Mouse (Mus musculus) lung, embryonic 15.5 days (tissue): ENCODE results near the gene Snrnp35. TPM values are rescaled to one million over a fixed set of nuclear protein-coding genes. Genes with fewer than 3 reads are reported as not detected.

Experiments
- ATAC-seq: fragments of 200-750 bp; cut with Nextera tagmentation; 2 replicates; pipeline ENCODE4 v1.8.0; 2017; ENCODE audit warnings: moderate number of reproducible peaks, borderline replicate concordance; ENCODE audit not compliant: low FRiP score, low TSS enrichment; ENCODE audit errors: extremely low read depth
- H3K27ac ChIP-seq: fragments of 300-500 bp; sonication (generic); 2 replicates; pipeline ENCODE4 v1.5.1; 2015; ENCODE audit warnings: moderate library complexity, mild to moderate bottlenecking, inconsistent platforms
- H3K27me3 ChIP-seq: fragments of 300-500 bp; sonication (generic); 2 replicates; pipeline ENCODE4 v1.6.1; 2015; ENCODE audit warnings: inconsistent platforms
- H3K36me3 ChIP-seq: fragments of 300-500 bp; sonication (generic); 2 replicates; pipeline ENCODE4 v1.6.1; 2015; ENCODE audit warnings: inconsistent platforms
- H3K4me1 ChIP-seq: fragments of 300-500 bp; sonication (generic); 2 replicates; pipeline ENCODE4 v1.6.1; 2015; ENCODE audit warnings: inconsistent platforms
- H3K4me2 ChIP-seq: fragments of 300-500 bp; sonication (generic); 2 replicates; pipeline ENCODE4 v1.6.1; 2015; ENCODE audit warnings: inconsistent platforms, mild to moderate bottlenecking, moderate library complexity
- H3K4me3 ChIP-seq: fragments of 300-500 bp; sonication (generic); 2 replicates; pipeline ENCODE4 v1.5.1; 2015; ENCODE audit warnings: mild to moderate bottlenecking, inconsistent platforms
- H3K9ac ChIP-seq: fragments of 300-500 bp; sonication (generic); 2 replicates; pipeline ENCODE4 v1.6.1; 2015; ENCODE audit warnings: inconsistent platforms
- H3K9me3 ChIP-seq: fragments of 300-500 bp; sonication (generic); 2 replicates; pipeline ENCODE4 v1.6.1; 2016; ENCODE audit warnings: inconsistent platforms
- WGBS: fragments of 180-500 bp; shearing (Covaris S2); methylation state at CpG from one replicate; pipeline ENCODE4 v1.1.7; 2015; 5-methylcytosine and 5-hydroxymethylcytosine counted together
- polyA plus RNA-seq: library from polyadenylated mRNA; unstranded; fragments of >200 nt; fragmentation: Nextera tagmentation; extraction: Ambion mirVana; gene quantifications from 2 replicates; pipeline ENCODE4 v1.2.1, GENCODE M21; 2015

The Snrnp35 gene
- 25.3 and 26.5 TPM in 2 replicates for polyA plus RNA-seq

DNA sequence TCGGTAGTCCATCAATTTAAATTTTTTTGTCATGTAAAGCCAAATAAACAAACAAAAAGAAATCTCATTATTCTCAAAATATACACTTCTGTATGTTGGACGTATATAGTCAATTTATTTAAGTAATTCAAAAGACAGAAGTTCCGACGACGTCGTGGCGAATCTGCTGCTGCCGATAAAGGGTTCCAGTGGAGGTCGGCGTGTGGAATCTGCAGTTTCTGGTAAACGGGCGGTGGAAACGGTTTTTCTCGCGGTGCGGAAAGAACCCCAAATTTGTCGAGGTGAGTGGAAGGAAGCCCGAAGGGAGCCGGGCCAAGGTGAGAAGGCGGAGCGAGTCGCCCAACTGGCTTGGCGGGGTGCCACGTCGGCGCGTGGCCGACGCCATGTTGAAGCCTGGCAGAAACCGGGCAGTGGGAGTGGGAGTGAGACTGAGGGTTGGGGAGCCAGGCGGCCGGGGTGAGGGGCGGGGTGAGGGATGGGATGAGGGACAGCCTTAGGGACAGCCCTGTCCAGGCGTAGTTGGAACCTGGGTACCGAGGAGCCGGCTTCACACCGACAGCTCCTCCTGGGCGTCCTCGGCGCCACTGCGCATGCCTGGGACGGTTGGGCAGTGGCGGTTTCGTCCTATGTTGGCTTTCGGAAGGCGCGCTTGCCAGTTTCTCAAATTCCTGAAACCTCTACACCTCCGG is at the start of gene Snrnp35:
Gene Snrnp35 (plus strand): TSS at position 169 of the 689 bp plus-strand sequence.
- Histone ChIP-seq H3K4me2 (peak within 1 kb of the TSS; percentile 77), H3K27ac (peak within 1 kb of the TSS; percentile 100)
- under 1% methylated on average over 48 of the region's 48 CpGs for WGBS

DNA sequence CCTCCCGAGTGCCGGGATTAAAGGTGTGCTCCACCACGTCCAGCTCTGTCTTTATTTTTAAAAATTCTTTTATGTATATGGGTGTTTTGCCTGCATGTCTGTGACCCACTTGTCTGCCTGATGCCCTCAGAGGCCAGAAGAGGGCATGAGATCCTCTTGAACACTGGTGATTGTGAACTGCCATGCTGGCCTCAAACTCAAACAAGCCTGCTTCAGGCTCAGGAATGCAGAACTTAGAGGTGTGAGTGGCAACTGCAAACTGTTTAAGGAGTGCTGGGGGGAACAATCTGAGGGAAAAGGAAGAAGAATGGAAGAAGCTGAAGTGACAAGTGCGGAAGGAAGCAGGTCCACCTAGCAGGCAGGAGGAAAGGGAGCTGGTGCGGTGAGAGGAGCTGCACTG is 44.7 kb upstream of the Snrnp35 start:
- Histone ChIP-seq H3K9me3 (no peaks in the 10 kb centered on the region), H3K27ac (peak overlapping the region; percentile 92), H3K9ac (no peak overlapping the region), H3K4me1 (peaks cover 11% of the 10 kb centered on the region), H3K4me3 (no peak overlapping the region), H3K4me2 (0 out of 2 replicates have a peak overlapping the region, but pooled peaks have one; percentile 3), H3K27me3 (no peaks in the 10 kb centered on the region), H3K36me3 (no peaks in the 10 kb centered on the region)
- no peak for ATAC-seq
- WGBS = 76% methylated on average over 5 of the region's 5 CpGs

More for the DNA sequence above, at the start of gene Snrnp35:
- Histone ChIP-seq H3K4me1 (peaks cover 20% of the 10 kb centered on the region), H3K4me3 (peak within 1 kb of the TSS; percentile 61), H3K9ac (peak within 1 kb of the TSS; percentile 85), H3K9me3 (no peaks in the 10 kb centered on the region), H3K27me3 (no peaks in the 10 kb centered on the region), H3K36me3 (no peaks in the 10 kb centered on the region)
- peak; percentile 94 for ATAC-seq

DNA sequence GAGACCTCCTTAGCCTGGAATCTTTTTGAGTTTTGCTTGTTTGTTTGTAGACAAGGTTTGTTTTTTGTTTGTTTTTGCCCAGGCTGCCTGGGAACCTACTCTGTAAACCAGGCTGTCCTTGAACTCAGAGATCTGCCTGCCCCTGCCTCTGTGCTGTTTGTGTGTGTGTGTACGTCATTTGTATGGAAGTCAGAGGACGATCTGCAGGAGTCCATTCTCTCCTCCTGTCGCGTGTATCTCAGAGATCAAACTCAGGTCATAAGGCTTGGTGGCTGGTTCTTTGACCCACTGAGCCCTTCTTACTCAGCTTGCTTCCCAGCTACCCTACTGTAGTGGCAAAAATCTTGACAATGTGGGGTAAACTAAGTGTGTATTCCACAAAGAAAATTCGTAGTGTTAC is 44.2 kb upstream of the Snrnp35 start:
- no peaks in the 10 kb centered on the region for H3K9me3 ChIP-seq
- 61% methylated on average over 5 of the region's 5 CpGs for WGBS
- no peaks in the 10 kb centered on the region for H3K36me3 ChIP-seq
- H3K27ac ChIP-seq = peak overlapping the region; percentile 92
- peak overlapping the region; percentile 96 for H3K4me2 ChIP-seq
- H3K4me3 ChIP-seq = peak overlapping the region; percentile 67; the same call in 1 of the 2 replicates
- ATAC-seq = no peak
- no peak overlapping the region for H3K9ac ChIP-seq
- H3K27me3 ChIP-seq = no peaks in the 10 kb centered on the region
- H3K4me1 ChIP-seq = peaks cover 11% of the 10 kb centered on the region

DNA sequence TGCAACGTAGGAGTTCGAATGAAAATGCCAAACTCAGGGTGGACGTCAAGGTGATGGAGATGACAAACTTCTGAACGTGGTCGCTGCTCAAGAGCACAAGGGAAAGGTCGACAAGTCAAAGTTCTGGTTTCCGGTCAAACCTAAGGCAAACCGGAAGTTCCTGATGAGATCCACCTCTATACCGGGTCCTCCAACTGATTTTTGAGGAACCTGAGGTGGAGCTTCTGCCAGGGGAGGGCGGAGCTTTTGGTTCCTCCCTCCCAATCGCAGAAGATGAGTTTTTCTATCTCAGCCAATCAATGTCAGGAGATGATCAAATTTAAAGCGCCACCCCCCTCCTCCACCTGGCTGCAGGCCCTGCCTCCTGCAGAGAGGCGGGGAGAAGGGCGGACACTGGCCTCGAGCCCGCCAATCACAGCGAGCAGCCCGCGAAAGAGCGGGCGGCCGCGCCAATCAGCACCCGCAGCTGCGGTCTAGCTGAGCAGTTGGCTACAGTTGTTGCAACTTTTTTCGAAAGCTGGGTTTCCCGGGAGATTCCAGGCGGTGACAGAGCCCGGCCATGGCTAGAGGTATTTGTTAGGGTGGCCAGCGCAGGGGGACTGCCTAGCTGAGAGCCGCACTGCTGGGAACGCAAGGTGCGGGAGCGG is 43.4 kb upstream of the Snrnp35 start, which contains the start of gene Kmt5a:
Gene Kmt5a (plus strand): TSS at position 484 of the 647 bp plus-strand sequence.
- peak within 1 kb of the TSS; percentile 85 for H3K9ac ChIP-seq
- H3K27me3 ChIP-seq = no peaks in the 10 kb centered on the region
- peak within 1 kb of the TSS; percentile 92 for H3K27ac ChIP-seq
- under 1% methylated on average over 34 of the region's 34 CpGs for WGBS
- H3K9me3 ChIP-seq = no peaks in the 10 kb centered on the region
- H3K4me1 ChIP-seq = peaks cover 16% of the 10 kb centered on the region
- peak within 1 kb of the TSS; percentile 96 for H3K4me2 ChIP-seq
- H3K36me3 ChIP-seq = no peaks in the 10 kb centered on the region
- H3K4me3 ChIP-seq = peak within 1 kb of the TSS; percentile 67
- peak; percentile 98 for ATAC-seq

DNA sequence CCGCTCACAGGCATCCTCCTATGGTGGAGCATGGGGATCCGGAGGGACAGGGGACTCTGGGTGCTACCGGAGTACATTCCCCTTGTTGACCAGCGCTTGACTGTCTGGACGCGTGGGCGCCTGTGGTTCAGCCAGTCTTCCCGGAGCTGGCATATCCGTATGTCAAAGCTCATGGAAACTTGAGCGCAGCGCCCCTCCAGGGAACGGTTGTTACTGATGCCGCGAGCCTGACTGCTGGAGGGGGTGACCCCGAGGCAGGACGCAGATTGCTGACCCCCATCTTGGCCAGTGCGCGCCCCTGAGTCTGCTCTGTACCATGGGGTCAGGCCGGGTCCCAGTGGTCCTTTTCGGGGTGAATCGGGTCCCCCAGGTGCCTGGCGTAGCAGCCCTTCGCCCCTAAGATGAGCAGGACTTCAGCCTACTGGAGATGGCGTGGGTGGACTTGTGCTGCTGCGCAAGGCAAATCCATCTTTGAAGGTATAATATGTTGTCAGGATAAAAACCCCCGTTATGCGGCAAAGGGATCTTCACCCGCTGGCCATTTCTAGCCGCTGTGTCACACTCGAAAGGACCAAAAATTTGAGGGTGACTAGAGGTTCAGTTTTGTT is 42.7 kb upstream of the Snrnp35 start:
- Histone ChIP-seq H3K4me3 (peak overlapping the region; percentile 67), H3K9me3 (no peaks in the 10 kb centered on the region), H3K36me3 (no peaks in the 10 kb centered on the region), H3K9ac (peak overlapping the region; percentile 85), H3K4me2 (peak overlapping the region; percentile 96), H3K27me3 (no peaks in the 10 kb centered on the region), H3K27ac (peak overlapping the region; percentile 92), H3K4me1 (peaks cover 20% of the 10 kb centered on the region)
- no peak; the same call in 1 of the 2 replicates for ATAC-seq
- WGBS = under 1% methylated on average over 30 of the region's 30 CpGs

DNA sequence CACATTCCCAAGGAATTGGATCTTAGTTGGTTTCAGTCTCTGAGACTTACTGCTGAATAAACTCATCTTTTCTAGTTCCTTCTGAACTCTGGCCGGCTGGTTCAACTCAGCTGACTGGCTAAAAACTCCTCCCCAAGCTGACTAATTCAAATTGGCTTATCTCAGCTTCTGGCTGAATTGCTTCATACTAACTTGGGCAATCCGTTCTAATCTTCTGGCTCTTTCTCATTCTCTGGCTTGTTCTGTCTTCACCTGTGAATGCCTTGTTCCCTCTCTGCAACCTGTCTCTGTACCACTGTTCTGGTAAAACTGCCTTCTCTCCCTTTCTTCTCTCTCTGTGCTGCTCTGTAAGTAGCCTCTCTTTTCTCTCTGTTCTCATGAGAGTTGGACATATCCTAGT is 40.3 kb upstream of the Snrnp35 start:
- Histone ChIP-seq H3K36me3 (peaks cover 6% of the 10 kb centered on the region), H3K4me3 (no peak overlapping the region), H3K9me3 (no peaks in the 10 kb centered on the region), H3K9ac (no peak overlapping the region), H3K4me1 (peaks cover 34% of the 10 kb centered on the region), H3K27ac (no peak overlapping the region), H3K4me2 (no peak overlapping the region), H3K27me3 (no peaks in the 10 kb centered on the region)
- WGBS = 83% methylated on average over 2 of the region's 2 CpGs
- ATAC-seq = no peak

DNA sequence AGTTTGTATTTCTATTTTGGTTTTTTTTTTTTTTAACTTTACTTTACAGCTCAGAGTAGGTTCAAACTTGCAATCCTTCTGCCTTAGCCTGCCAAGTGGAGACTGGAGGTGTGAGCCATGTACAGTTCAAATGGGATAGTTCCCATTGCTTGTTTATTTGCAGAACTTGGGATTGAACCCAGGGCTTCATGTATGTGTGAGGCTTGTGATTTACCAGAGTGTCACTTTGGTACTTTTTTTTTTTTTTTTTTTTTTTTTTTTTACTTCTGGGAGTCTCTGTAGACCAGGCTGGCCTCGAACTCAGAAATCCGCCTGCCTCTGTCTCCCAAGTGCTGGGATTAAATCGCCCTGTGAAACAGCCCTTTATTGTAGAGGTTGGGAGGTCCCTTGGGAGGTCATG is 38.7 kb upstream of the Snrnp35 start:
- H3K36me3 ChIP-seq = peaks cover 20% of the 10 kb centered on the region
- H3K4me3 ChIP-seq = peak overlapping the region; percentile 89; the same call in 1 of the 2 replicates
- no peak for ATAC-seq
- no peaks in the 10 kb centered on the region for H3K9me3 ChIP-seq
- 72% methylated on average over 3 of the region's 3 CpGs for WGBS
- H3K27ac ChIP-seq = no peak overlapping the region
- no peaks in the 10 kb centered on the region for H3K27me3 ChIP-seq
- H3K4me1 ChIP-seq = peaks cover 31% of the 10 kb centered on the region
- peak overlapping the region; percentile 93 for H3K4me2 ChIP-seq
- H3K9ac ChIP-seq = no peak overlapping the region

DNA sequence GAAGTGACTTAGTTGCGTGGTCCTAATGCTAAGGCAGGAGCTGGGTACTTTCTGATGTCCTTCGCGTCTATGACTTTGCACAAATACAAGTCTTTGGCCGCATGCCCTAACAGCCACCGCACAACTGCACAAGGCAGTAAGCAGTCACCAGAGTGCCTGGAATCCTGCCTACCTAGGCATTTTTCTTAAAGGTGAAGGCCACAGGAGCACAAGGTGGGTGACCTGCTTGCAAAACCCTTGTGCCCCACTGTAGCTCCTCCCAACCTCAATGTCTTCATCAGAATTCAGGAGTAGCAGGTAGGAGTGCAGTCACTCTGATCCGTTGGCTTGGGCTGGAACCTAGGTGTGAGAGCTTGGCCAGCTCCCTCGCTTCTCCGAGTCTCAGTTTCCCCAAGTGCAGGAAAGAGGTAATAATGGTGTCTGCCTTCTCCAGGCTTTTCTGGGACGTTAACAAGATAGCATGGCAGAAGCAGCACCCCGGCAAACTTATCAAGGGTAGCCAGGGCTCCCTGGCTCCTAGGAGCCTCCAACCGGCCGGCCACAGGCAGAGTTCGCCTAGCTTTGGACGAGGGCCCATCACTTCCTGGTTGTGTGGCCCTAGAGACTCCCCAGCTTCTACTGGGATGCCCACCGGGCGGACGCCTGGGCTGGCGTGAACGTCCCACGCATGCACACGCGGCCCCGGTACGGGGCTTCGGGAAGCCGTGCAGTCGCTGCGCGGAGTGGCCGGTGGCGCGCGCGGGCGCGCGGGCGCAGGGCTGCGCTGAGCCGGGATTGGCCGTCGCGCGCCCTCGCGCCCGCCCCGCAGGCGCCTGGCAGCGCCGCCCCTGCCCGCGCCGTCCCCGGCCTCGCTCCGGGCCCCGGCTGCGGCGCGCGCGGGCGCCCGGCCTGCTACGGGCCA is 38.0 kb upstream of the Snrnp35 start:
- peak overlapping the region; percentile 90 for H3K27ac ChIP-seq
- peak overlapping the region; percentile 83 for H3K9ac ChIP-seq
- peak overlapping the region; percentile 93 for H3K4me2 ChIP-seq
- ATAC-seq = peak; percentile 90
- H3K4me3 ChIP-seq = peak overlapping the region; percentile 89
- H3K4me1 ChIP-seq = peaks cover 31% of the 10 kb centered on the region
- H3K36me3 ChIP-seq = peaks cover 25% of the 10 kb centered on the region
- 3% methylated on average over 64 of the region's 66 CpGs for WGBS
- H3K27me3 ChIP-seq = no peaks in the 10 kb centered on the region
- H3K9me3 ChIP-seq = no peaks in the 10 kb centered on the region

DNA sequence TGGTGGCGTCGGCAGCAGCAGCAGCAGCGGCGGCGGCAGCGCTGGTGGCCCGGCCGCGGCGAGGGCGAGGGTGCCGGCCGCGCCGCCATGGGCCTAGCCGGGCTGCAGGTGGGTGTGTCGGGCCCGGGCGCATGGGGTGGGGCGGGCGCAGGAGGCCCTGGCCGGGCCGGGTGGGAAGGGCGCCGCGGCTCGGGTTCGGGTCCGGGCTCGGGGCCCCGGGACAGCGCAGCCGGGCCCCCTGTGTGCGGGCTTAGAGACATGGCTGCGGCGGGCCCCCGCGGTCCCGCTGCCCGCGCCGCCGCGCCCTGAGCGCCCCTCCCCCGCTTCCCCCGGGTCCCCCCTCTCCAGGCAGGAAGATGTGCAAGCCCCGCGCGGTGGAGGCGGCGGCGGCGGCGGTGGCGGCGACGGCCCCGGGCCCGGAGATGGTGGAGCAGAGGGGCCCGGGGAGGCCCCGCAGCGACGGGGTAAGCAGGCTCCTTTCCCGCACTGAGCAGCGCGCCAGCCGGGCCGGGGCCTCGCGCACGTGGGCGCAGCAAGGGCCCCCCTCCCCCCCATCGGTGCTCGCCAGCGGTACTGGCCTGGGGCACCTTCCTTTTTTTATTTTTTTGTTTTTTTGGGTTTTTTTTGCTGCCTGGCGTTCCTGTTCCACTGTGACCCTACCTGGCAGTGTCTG is 37.2 kb upstream of the Snrnp35 start:
- H3K4me1 ChIP-seq = peaks cover 26% of the 10 kb centered on the region
- peaks cover 33% of the 10 kb centered on the region for H3K36me3 ChIP-seq
- under 1% methylated on average over 30 of the region's 77 CpGs for WGBS

DNA sequence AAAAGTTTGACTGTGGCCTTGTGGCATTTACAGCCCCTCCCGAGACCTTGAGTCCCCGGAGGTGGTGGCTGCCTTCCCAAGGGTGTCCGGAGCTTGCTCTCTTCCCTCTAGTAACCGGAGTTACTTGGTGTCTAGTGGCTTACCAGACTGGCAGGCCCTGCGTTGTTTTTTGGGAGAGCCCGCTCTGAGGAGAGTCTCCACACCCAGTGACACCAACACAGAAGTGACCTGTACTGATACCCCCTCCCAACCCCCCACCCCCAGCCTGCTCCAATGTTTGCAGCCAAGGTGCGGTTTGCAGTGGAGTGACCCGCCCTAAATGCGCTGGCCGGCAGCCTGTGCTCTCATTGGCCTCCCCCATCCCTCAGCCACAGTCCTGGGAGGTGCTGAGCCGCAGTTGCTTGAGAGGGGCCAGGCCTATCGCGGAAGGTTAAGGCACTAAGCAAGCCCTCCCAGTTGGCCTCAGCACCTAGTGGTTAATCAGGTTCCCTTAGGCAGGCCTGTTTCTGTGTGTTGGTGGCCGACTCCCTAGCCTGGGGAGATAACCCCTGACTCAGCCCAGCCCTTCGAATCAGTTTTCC is 36.5 kb upstream of the Snrnp35 start:
- H3K4me1 ChIP-seq = peaks cover 23% of the 10 kb centered on the region

More for the DNA sequence above, 37.2 kb upstream of the Snrnp35 start:
- H3K4me2 ChIP-seq = peak overlapping the region; percentile 93
- peak overlapping the region; percentile 83 for H3K9ac ChIP-seq
- H3K9me3 ChIP-seq = no peaks in the 10 kb centered on the region
- ATAC-seq = peak; percentile 64
- peak overlapping the region; percentile 89 for H3K4me3 ChIP-seq
- H3K27me3 ChIP-seq = no peaks in the 10 kb centered on the region
- H3K27ac ChIP-seq = peak overlapping the region; percentile 90

More for the DNA sequence above, 36.5 kb upstream of the Snrnp35 start:
- Histone ChIP-seq H3K4me2 (peak overlapping the region; percentile 93), H3K4me3 (peak overlapping the region; percentile 89), H3K9ac (peak overlapping the region; percentile 83), H3K36me3 (peaks cover 39% of the 10 kb centered on the region), H3K27ac (peak overlapping the region; percentile 90), H3K27me3 (no peaks in the 10 kb centered on the region), H3K9me3 (no peaks in the 10 kb centered on the region)
- 1% methylated on average over 15 of the region's 15 CpGs for WGBS
- ATAC-seq = peak; percentile 63
